Mouse (Mus musculus): ENCODE measurements around the gene Pcbp4. TPM values are rescaled to one million over a fixed set of nuclear protein-coding genes. Genes with fewer than 3 reads are reported as not detected.

Pcbp4 gene
- polyA plus RNA-seq, 1 experiment, result 47.9 TPM

- no peak for DNase-seq (ENCODE audit: low spot score)
Measured at GRCm38 (mm10) chr9:106463122-106464063, 10.3 kb downstream of the Pcbp4 start.

DNA sequence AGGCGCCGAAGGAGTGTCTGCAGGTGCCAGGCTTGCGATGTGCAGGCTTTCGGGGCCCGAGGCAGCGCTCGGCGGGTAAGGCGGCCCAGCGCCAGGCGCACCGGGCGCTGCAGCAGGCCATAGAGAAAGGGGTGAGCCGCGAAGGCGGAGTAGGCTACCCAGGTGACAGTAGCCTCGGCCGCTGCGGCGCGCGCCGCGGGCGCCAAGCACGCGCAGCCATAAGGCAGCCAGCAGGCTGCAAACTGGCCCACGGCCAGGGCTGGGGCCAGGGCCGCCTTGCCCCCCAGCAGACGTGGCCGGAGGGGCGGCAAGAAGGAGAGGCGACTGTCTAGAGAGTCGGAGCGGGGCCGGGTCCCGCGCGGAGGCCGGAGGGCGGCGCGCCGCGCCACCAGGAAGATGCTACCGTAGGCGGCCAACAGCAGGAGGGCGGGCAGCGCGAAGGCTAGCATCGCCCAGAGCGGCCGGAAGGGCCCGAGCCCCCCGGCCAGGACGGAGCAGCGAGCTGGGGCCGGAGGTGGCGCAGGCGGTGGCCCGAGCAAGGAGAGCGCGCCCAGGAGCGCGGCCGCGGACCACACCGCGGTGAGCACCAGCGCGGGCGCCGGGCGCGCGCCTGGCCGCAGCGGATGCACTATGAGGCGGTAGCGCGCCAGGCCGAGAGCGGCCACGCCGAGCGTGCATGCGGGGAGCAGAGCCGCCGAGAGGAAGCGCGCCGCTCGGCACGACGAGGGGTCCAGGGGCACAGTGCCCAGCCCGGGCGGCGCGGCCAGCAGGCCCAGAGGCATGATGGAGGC lies 11.9 kb downstream of the Pcbp4 start:
- no peak for DNase-seq (ENCODE audit: low spot score)

DNA sequence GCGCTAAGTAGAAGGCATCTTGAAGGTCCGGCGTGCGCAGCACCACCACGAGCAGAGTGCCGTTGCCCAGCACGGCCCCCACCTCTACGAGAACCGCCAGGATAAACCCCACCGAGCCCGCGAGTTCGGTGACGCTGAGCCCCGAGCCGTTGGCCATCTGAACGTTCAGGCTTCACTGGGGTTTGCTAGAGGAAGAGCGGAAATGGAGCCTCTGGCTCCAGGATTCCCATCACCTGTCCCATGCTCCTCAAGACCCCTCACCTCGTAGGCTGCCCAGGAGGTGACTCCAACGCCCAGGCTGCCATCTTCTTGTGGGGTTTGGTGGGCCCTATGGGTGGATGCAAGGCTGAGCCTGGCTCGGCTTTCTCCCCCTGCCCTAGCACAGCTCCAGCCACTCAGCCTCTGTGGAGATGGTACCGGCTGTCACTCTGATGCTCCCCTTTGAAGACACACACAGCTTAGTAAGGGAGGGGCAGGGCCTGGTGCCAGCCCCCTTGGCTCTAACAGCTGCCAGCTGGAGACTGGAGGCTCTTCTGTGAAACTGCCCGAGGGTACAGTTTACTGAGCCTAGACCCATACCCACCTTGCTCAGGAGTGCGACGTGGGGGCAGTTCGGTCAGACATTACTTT lies 12.6 kb downstream of the Pcbp4 start, which contains the start of gene Gpr62:
Gene Gpr62, minus strand, starts transcription at position 368 of the 630 bp plus-strand sequence.
- DNase-seq (ENCODE audit: low spot score), result no peak

DNA sequence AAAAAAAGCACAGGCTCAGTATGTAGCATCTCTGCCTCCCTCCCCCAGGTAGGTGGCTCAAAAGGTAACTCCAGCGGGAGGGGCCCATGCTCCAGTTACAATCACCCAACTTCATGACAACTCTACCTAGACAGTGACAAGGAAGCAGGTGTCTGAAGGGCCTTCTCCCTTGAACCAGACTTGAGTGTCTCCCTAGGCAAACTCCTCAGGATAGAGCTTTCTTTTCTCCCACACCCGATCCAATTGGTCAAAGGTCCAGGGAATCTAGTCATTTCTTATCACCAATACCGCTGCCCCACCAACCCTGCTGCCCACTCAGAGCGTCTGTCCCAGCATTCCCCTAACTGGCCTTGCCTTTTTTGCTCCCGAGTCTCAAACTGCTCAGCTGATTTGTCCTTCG lies 13.6 kb downstream of the Pcbp4 start:
- DNase-seq (ENCODE audit: low spot score), result no peak

- DNase-seq (ENCODE audit: low spot score), result no peak
Measured at GRCm38 (mm10) chr9:106467746-106468145, 14.7 kb downstream of the Pcbp4 start.

DNA sequence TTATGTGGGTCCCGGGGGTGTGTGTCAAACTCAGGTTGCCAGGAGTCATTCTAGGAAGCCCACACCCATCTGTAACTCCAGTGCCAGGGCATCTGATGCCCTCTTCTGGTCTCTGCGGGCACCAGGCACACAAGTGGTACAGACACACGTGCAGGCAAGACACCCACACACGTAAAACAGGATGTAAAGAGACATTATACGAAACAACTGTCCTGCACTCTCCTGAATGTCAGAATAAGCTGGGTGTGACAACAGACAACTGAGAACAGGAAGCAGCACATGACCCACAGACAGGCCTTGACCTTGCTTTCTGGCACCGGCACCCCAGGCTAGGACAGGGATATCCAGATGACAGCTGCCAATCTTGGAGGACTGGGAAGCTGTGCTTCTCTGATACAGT lies 16.2 kb downstream of the Pcbp4 start:
- DNase-seq (ENCODE audit: low spot score), result no peak

- no peak for DNase-seq (ENCODE audit: low spot score)
Measured at GRCm38 (mm10) chr9:106469776-106470175, 16.7 kb downstream of the Pcbp4 start.

GRCm38 (mm10) chr9:106470991-106471750 lies 18.1 kb downstream of the Pcbp4 start:
- DNase-seq (ENCODE audit: low spot score), result no peak

GRCm38 (mm10) chr9:106471892-106472291 lies 18.8 kb downstream of the Pcbp4 start:
- DNase-seq (ENCODE audit: low spot score), result no peak

GRCm38 (mm10) chr9:106472321-106472720 lies 19.2 kb downstream of the Pcbp4 start:
- no peak for DNase-seq (ENCODE audit: low spot score)

- peak; percentile 25 for DNase-seq (ENCODE audit: low spot score)
Measured at GRCm38 (mm10) chr9:106473081-106473752, 20.1 kb downstream of the Pcbp4 start.

GRCm38 (mm10) chr9:106473753-106474105 lies 20.6 kb downstream of the Pcbp4 start:
- no peak for DNase-seq (ENCODE audit: low spot score)

- peak; percentile 44 for DNase-seq (ENCODE audit: low spot score)
Measured at GRCm38 (mm10) chr9:106474456-106474855, 21.4 kb downstream of the Pcbp4 start.

- peak; percentile 23 for DNase-seq (ENCODE audit: low spot score)
Measured at GRCm38 (mm10) chr9:106475046-106475445, 22.0 kb downstream of the Pcbp4 start.

- no peak for DNase-seq (ENCODE audit: low spot score)
Measured at GRCm38 (mm10) chr9:106475663-106476001, 22.5 kb downstream of the Pcbp4 start, which contains the start of gene Rrp9. Rrp9 (plus strand) TSS chr9:106475963.

DNA sequence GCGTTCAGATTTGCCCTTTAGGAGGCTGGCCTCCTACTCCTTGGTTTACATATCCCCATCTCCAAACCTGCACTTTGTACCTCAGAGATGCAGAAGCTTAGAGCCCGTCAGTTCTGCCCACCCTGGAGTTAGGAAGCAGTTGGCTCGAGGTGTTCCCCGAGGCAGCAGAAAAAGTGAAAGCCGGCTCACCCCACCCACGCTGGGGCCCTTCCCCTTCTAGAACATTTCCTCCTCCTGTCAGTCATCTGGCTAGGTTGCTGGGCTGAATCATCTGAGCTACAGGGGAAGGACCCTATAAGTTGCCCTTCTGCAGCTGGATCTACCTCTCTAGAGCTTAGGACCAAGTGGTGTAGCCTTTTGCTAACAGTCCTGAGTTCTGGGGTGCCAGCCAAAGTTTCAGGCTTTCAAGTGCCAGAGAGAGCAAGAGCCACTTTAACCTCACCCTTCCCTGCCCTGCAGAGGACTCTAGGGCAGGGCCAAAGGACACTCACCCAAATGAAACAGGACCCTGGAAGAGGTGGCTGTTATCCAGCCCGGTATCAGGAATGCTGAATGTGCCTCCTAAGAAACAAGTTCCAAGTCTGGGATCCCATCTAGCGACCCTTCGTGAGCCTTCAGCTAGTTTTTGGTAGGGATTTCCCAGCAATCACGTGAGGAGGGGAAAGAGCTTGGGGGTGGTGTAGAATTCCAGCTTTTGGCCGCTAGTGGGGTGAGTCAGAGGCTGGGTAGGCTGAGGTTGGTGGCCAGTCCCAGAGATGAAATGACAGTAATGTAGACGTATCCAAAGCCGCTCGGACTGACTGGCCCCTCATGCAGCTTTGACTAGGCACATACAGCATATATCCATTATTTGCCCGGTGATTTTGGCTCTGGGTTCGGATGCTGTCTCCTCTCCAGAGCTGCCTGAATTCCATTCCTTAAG lies 23.2 kb downstream of the Pcbp4 start:
- DNase-seq (ENCODE audit: low spot score), result peak; percentile 41

DNA sequence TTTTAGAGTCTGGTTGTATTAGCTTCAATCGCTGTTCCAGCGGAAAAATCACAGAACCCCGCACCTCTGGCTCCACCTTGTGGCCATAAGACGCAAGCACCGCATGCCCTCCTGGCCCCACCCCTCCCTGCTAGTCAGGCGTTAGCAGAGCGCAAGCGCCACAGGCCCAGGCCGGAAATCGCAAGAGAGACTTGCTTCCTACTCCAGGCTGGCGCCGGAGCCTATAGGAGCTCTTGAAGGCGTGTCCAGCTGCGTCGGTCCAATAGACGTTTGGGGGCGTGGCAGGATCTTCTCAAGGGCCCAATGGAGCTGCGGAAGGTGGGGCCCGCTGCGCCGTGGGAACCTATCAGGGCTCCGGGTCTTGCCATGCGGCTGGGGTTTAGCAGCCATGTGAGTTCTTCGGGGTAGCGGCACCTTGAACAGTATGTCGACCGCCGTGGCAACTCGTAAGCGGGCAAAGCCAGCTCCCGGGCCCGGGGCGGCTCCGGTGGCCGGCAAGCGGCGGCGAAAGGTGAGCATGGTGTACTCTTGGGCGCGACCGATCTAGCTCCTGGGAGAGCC lies 23.9 kb downstream of the Pcbp4 start, which contains the start of gene Parp3:
Gene Parp3, minus strand, starts transcription at position 26 of the 561 bp plus-strand sequence.
- peak; percentile 92 for DNase-seq (ENCODE audit: low spot score)

- peak; percentile 16 for DNase-seq (ENCODE audit: low spot score)
Measured at GRCm38 (mm10) chr9:106477649-106478048, 24.6 kb downstream of the Pcbp4 start.

DNA sequence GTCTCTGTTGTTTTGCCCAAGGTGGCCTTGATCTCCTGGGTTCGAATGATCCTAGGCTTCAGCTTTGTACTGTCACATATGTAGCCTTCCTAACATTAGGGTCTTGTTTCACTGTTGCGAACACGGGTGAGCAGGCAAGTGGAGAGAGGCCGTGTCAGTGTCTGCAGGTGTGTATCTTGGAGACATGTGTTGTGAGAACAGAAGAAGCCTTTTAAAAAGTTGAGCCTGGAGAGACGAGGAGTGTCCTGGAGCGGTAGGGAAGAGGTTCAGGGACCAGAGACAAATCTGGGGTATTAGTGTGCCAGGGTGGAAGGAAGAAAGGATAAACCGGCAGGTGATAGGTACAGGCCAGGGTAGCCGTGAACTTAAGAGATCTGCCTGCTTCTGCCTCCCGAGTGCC lies 25.0 kb downstream of the Pcbp4 start:
- DNase-seq (ENCODE audit: low spot score), result no peak

Measured in urinary bladder, adult 2 months (tissue).